Mouse (Mus musculus) right cerebral cortex, postnatal 4 days (tissue): ENCODE data around the gene Akap10.
"Not testable (repeated sequence)": the region's sequence is repeated elsewhere in the genome, so short reads cannot be mapped to it uniquely, and the experiment has no call there.

Source experiments
- DNase-seq: peaks from one replicate; pipeline ENCODE4 v3.0.0-alpha.2; 2022

Gene Akap10

GRCm38 (mm10) chr11:61930640-61931586, 861 bp upstream of the Akap10 start:
- no peak for DNase-seq

- no peak for DNase-seq
Observed at GRCm38 (mm10) chr11:61929323-61930097, 542 bp downstream of the Akap10 start.

GRCm38 (mm10) chr11:61923309-61923708, 6.7 kb downstream of the Akap10 start:
- no peak for DNase-seq

GRCm38 (mm10) chr11:61919702-61920101, 10.3 kb downstream of the Akap10 start:
- no peak for DNase-seq

GRCm38 (mm10) chr11:61908315-61908714, 21.7 kb downstream of the Akap10 start:
- no peak for DNase-seq

DNA sequence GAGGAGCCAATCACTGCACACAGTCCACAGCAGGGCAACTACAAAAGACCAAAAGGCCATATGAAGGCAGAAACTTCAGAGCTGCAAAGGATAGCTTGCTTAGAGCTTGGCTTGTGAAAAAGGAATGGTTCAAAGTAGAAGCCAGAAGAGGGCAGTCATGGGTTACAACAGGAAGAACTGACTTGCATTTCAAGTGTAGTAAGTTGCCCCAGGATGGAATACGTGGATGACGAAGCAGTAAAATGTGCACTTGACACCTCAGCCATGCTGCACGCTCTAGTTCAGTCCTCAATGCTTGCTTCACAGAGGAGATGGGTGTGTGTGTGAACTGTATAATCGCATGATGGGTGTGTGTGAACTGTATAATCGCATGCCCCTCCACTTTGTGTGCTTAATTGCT, 47.9 kb downstream of the Akap10 start:
- no peak for DNase-seq

GRCm38 (mm10) chr11:61879921-61880320, 50.1 kb downstream of the Akap10 start:
- DNase-seq = no peak

- DNase-seq = no peak
Observed at GRCm38 (mm10) chr11:61871881-61872280, 58.2 kb downstream of the Akap10 start.

GRCm38 (mm10) chr11:61866856-61867255, 63.2 kb downstream of the Akap10 start:
- DNase-seq = no peak

DNA sequence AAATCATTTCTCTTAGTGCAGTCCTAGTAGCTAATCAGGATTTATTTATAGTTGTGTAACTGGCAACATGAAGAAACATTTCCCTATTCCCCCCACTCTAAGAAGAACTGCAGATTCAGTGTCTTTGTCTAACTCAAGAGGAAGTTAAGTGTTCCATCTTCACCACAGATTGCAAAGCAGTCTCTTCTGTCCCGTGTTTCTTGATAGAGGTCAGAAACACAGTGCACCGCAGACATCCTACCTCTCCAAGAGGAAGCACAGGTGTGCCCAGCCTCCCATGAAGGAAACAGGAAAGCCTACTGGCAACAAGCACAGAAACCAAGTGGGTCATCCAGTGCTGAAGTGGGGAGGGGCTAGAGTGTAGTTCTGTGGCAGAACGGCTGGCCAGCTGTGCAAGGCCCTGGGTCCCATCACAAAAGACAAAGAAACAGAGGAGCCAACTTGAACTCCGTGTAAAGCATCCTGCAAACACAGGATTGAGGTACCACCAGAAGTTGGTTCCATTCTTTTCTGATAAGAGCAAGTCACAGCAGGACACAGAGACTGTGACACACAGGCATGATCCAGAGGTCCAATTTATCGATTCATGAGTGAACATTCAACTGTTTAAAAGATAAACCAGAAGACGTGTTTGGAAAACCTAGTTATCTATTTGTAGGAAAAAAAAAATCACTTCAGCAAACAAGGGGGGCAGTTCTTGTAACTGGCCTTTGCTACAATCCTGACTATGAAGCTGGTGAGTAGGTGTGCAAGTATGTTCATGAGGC, 68.1 kb downstream of the Akap10 start:
- DNase-seq = no peak

DNA sequence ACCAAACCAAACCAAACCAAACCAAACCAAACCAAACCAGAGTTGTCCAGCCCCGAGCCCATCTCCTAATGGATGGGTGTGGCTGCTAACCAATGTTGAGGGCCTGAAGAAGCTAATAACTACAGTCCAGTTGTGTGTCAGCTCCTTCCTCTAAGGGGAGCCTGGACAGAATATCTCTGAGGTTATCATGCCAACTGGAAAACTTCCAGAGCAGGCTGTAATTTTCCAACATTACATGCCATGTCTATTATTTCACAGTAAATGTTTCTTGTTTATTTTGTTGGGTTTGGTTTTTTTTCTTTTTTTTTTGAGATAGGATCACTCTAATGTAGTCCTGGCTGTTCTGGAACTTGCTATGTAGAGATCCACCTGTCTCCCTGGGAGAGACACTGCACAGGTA, 70.7 kb downstream of the Akap10 start:
- DNase-seq = no peak

- no peak for DNase-seq
Observed at GRCm38 (mm10) chr11:61855539-61855938, 74.5 kb downstream of the Akap10 start.

- DNase-seq = peak; percentile 90
Observed at GRCm38 (mm10) chr11:61854988-61855411, 75.1 kb downstream of the Akap10 start, which contains the start of gene Ulk2. Ulk2 (minus strand) TSS chr11:61855073.

DNA sequence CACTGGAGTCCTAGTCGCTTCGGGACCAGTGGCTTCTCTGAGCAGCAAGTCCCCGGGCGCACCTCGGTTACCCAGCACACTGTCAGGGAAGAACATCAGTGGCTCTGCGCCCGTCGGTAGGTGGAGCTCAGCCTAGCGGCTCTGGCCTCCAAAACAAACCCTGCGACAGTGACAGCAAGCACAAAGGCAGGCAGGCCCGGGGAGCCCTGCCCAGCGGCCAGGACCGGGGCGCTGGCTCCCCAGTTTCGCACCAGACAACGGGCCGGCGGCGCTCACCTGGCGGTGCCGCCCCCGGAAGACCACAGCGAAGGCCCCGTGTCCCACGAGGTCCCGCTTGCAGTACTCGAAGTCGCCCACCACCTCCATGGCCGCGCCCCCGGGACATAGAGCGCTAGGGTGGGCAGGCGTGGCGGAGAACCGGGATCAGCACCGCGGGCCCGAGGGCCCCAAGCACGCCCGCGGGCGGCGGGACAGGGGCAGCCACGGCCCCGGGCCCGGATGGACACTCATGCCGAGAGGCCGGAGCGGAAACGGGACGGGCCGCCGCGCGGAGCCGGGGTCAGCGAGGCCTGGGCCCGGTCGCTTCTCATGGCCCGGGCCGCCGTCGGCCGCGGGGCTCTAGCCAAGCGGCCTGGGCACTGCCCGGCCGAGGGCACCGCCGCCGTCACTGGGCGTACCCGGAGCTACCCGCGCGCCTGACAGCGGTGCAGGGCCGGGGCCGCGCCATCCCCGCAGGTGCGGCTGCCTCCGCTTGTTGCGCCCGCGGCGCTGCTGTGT, 75.7 kb downstream of the Akap10 start:
- peak; percentile 76 for DNase-seq

DNA sequence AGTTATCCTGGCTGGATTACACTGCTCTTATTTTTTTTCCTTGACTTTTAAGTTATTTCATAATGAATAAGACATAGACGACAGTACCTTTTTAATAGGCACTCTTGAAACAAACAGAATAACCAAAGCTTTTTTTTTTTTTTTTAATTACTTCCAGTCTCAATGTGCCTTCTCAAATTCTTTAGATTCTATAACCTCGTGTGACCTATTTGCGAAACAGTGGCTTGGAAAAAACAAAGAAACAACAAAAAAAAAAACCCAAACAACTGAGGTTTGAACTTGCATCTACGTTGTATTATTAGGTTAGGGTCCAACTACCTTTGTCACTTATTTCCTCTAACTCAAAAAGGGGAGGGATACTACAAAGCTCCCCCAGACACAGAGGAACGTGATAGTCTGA, 76.4 kb downstream of the Akap10 start:
- DNase-seq = no peak

- no peak for DNase-seq
Observed at GRCm38 (mm10) chr11:61852916-61853315, 77.1 kb downstream of the Akap10 start.

DNA sequence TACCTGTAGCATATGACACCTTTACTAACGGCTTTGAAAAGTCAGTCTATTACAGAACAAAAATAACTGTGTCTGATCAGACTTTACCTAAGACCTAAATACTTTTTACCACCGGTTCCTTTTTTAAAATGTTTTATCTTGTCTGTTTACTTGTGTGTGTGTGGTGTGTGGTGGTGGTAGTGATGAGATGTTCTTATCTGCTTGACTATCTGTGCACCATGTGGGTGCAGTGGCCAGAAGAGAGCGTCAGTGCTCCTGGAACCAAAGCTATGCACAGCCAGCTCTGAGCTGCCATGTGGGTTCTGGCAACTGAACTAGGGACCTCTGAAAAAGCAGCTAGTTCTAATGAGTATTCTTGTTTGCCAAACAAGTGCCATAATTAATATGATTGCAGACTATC, 78.9 kb downstream of the Akap10 start:
- DNase-seq = no peak

- DNase-seq = not testable (repeated sequence)
Observed at GRCm38 (mm10) chr11:61840663-61841062, 89.4 kb downstream of the Akap10 start.

- no peak for DNase-seq
Observed at GRCm38 (mm10) chr11:61839940-61840339, 90.1 kb downstream of the Akap10 start.

- DNase-seq = no peak
Observed at GRCm38 (mm10) chr11:61839182-61839581, 90.9 kb downstream of the Akap10 start.
